Mouse (Mus musculus) left cerebral cortex, postnatal 25 days (tissue): Measurements from ENCODE around the gene En2. TPM values are rescaled to one million over a fixed set of nuclear protein-coding genes. Genes with fewer than 3 reads are reported as not detected.

ENCODE experiments used
- DNase-seq, 2 experiments: peaks; one replicate each; pipeline ENCODE4 v3.0.0; 2022; ENCODE audit warnings: low spot score in 2 of 2, mixed read lengths in 1 of 2
- intact Hi-C: fragments of 180-260 bp; cut with DNase I; formaldehyde crosslinking; loops from one replicate; pipeline ENCODE4 v1.15.1; 2025
- total RNA-seq, 2 experiments: library from RNA; stranded (reverse); gene quantifications; 2 replicates each; pipeline ENCODE4 v1.2.3; 2021

The En2 gene
- total RNA-seq, 2 experiments from 2014 or later: 0.14 to 0.25 TPM

GRCm38 (mm10) chr5:28210591-28211550 lies 45.4 kb downstream of the En2 start:
- intact Hi-C loops: loop anchor here (5.0 kb wide), 2 partner anchors 89 to 1261 kb away; no protein-coding TSS in a partner anchor
- DNase-seq: no peak

DNA sequence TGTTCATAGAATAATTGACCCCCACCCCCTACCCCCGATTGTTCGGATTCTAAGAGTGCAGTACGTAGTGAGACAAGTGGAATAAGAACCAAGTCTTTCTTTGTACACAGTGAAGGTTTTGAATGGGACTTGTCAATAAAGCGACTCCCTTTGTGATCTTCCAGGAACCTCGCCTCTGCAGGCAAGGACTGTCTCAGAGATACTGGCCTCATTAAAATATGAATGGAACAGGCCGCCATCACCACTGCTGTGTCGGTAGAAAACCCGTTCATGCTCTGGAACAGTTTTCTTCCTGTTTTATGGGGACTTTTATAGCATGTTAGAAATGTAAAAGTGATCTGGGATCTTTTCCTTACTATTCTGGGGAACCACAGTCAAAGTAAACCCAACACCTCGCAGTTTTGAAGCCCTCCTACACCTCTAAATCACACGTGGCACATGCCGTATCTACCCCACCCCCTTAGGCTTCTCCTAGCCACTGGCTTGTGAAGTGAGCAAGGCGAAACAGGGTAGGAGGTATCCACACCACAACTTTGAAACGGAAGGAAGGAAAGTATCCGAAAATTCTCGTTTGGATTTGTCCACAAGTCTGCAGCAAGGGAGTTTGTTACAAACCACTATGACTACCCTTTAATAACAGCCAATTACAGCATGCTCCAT lies 46.3 kb downstream of the En2 start:
- intact Hi-C loops: loop anchor here (2.0 to 5.0 kb wide), 3 partner anchors 39 to 1261 kb away; no protein-coding TSS in a partner anchor
- no peak for DNase-seq

GRCm38 (mm10) chr5:28213441-28213840 lies 47.9 kb downstream of the En2 start:
- intact Hi-C loops: loop anchor here (2.0 to 5.0 kb wide), 3 partner anchors 41 to 1259 kb away; no protein-coding TSS in a partner anchor
- no peak for DNase-seq

DNA sequence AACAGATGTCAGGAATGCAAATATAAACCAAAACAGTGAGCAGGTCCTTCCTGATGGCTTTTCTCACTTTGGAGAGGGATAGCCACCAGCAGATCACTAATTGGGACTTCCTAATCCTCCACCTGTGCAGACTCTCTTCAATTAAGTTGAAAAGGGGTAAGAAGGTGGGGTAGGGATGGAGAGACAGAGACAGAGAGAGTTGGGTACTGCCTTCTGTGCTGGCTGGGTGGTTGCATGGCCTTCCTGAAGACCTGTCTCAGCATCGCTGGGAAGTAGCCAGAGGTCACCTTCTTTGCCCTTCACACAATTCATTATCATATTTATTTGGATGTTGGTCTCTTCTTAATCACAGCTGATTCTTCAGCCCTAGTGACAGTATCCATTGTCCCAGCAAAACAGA lies 54.1 kb downstream of the En2 start:
- intact Hi-C loops: no loop called here
- no peak for DNase-seq

Other genes with a start within 250 kb of the En2 start
- gene Insig1, start 94.3 kb upstream of the En2 start, total RNA-seq: 10 to 100 TPM; 68.1 to 74.9 TPM
- not detected for gene Cnpy1, start 80.1 kb downstream of the En2 start, total RNA-seq
- 10 to 100 TPM; 63.8 to 70.7 TPM for gene Rbm33, start 151.4 kb downstream of the En2 start, total RNA-seq